Mouse (Mus musculus) CD8-positive naive resting alpha-beta T cell, adult 2 months (primary cell): ENCODE measurements around the gene Slc4a1.

Source experiments
- DNase-seq, 2 experiments: peaks; one replicate each; pipeline ENCODE4 v3.0.0; 2022; ENCODE audit warnings: low read depth in 2 of 2, low spot score in 2 of 2

Slc4a1 gene

GRCm38 (mm10) chr11:102350981-102351523, 15.0 kb downstream of the Slc4a1 start:
- DNase-seq: no peak

DNA sequence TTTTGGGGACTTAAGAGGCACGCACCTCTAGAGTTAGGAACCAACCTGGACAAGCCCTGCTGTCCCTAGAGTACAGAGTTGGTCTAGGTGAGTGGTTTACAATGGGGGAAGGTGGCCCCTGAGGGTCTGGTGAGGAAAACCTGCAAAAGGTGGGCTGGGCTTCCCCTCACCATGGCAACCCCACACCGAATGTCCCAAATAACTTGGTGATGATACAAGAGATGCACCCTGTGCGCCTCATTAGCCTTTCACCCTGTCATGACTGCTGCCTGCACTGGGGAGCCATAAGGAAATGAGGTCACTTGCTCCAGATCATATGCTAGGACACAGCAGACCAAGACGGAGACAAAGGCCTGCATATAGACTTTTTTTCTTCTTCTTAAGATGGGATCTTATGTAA, 15.6 kb downstream of the Slc4a1 start:
- DNase-seq: no peak

DNA sequence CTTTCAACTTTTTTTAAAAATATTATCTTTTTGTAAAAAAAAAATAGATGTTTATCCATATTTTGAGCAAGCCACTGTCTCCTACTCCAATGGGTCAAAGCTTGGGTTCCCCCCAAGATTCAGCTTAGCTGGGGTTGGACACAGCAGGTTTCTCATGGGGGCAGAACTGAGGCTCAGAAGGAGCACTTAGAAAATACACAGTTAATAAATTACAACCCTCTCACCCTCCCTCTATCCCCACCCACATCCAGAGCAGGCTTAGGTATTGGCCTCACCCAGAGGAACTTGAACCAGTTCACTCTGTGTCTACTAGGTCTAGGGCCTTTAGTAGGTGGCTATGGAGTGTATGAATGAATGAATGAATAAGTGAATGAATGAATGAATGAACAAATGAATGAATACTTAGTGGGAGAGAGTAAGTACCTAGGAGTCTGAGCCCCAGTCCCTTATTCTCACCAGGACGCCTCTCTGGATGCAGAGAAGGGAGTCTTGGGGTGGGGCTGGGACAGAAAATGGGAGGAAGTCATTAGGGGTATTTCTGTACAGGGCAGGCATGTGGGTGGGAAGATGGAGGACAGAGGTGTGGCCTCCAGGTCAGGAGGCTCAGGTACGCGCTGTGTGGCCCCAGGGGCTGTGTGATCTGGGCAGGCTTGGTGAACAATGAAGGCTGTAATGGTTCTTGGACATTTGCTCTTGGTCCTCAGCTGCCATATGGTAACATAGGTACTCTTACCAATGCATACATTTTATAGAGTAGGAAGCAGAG, 16.6 kb downstream of the Slc4a1 start:
- no peak for DNase-seq

DNA sequence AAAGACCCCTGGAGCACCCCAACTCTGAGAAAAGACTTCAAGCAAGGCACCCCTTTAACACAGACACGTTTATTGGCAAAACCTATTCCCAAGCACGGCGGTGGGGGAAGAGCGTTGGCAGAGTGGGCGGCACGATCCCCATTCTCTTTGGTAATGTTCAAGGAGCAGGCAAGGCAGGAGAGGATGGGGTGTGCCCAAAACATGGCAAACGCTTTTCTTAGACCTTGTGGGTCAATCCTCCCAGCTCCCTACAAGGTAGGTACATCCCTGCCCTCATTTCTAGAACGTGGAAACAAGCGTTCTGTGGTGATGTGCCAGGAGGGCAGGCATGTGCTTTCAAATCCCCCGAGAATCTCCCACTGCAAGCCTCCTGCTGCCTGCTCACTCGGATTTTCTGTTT, 17.2 kb downstream of the Slc4a1 start:
- no peak for DNase-seq

- DNase-seq: no peak
Measured at GRCm38 (mm10) chr11:102348101-102348585, 17.9 kb downstream of the Slc4a1 start.

GRCm38 (mm10) chr11:102347683-102348082, 18.3 kb downstream of the Slc4a1 start:
- DNase-seq: no peak

DNA sequence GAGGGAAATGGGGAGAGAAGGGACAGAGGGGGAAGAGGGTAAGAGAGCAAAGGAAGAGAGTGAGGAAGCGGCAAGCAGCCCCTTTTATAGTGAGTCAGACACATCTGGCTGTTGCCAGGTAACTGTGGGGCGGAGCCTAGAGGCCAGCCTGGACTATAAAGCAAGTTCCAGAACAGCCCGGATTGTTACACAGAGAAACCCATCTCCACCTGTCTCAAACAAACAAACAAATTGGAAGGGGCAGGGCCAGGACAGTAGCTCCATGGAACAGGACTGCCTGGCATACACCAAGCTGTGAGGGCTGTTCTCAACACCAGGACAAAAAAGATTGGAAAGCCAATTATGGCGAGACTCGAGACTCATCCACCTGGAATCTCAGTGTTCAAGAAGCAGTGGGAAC, 19.1 kb downstream of the Slc4a1 start:
- DNase-seq: no peak

DNA sequence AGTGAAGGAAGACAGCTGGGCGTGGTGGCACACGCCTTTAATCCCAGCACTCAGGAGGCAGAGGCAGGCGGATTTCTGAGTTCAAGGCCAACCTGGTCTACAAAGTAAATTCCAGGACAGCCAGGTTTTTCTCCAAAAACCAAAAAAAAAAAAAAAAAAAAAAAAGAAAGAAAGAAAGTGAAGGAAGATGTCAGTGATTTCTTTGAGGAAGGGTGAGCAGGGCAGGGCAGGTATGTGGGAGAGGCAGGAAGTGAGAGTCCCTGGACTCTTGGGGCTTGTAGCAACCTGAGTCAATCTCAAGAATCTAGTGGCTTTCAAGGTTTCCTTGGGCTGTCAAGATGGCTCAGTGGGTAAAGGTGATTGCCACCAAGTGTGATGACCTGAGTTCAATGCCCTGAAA, 21.5 kb downstream of the Slc4a1 start:
- no peak for DNase-seq

DNA sequence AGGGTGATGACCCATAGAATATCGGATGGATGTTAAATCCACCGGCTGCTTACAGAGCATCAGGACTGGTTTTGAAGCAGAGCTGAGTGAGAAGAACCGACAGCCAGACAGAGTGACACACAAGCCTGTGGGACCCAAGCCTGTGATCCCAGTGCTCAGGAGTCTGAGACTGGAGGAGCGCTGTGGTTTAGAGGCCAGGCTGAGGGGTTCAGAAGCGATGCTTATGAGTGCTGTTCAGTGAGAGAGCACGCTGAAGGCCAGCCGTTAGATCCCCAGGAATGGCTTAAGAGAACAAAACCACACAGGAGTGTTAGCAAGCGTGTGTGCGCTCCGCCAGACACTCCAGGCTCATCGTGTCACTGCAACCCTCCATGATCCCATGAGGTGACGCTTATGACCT, 23.3 kb downstream of the Slc4a1 start:
- no peak for DNase-seq

DNA sequence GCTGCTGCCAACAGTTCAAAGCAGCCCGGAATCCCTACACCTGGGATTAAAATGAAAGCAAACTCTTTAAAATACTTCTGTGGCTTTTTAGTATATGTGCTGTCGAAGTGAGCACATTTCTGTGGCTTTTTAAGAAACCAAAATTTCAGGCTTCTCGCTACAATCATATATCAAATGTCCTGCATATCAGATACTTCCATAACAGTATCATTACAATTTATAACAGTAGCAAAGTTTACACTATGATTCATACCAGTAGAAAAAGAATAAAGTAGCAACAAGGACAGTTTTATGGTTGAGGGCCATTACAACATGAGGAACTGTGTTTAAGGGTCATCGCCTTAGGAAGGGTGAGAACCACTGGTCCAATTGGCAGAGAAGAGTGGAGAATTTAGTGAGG, 24.9 kb downstream of the Slc4a1 start:
- DNase-seq: no peak

- DNase-seq: peak in 1 of 2 experiments; percentile 41
Measured at GRCm38 (mm10) chr11:102339624-102340023, 26.4 kb downstream of the Slc4a1 start.

GRCm38 (mm10) chr11:102339195-102339594, 26.8 kb downstream of the Slc4a1 start:
- no peak for DNase-seq

- DNase-seq: no peak
Measured at GRCm38 (mm10) chr11:102338561-102338960, 27.4 kb downstream of the Slc4a1 start.

DNA sequence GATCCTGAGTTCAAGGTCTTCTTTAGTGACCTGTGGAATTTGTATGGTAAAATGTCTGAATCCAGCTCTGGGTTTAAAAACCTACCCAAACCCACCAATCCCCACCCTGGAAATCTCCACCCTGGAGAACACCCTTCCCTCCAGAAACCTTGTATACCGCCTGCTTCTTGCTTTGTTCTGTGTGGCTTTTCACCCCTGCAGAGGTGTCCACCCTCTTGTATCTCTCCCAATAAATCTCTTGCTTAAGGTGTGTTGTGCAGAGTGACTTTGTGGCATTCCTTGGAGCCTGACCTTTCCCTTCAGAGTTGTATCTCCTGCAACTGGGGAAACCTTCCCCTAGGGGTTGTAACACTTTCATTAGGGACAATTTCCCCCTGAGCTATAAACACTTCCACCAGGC, 28.1 kb downstream of the Slc4a1 start:
- no peak for DNase-seq

GRCm38 (mm10) chr11:102336191-102336590, 29.8 kb downstream of the Slc4a1 start:
- DNase-seq: no peak

DNA sequence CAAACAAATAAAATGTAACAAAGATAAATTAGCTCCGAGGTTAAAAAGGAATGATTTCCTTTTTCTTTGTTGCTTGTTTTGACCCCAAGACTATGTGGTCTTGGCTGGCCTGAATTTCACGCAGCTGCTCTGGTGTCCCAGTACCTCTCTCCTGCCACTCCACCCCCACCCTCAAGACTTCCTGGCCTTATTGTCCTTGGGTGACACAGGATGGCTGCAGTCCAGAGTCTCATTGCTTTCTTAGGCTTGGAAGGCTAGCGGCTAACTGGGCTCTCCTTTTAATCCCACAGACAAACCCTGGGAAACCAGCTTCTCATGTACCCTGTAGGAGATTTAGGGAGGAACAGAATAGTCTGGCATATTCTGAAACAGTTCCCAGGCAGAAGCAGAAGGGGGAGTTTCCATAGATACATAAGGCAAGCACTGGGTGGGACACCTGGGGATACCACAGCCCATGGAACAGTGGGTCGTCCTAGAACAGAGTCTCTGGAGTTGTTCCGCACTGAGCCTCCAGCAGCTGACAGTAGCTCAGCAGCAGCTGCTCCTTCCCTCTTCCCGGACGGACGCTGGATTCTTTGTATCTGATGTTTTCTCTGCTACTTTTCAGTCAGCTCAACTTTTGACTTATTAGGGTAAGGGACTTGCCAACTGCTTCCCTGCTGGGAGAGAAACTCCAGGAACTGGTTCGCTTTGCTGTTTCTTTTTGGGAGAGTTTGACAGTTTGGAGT, 30.9 kb downstream of the Slc4a1 start:
- DNase-seq: no peak

- no peak for DNase-seq
Measured at GRCm38 (mm10) chr11:102334010-102334409, 32.0 kb downstream of the Slc4a1 start.

DNA sequence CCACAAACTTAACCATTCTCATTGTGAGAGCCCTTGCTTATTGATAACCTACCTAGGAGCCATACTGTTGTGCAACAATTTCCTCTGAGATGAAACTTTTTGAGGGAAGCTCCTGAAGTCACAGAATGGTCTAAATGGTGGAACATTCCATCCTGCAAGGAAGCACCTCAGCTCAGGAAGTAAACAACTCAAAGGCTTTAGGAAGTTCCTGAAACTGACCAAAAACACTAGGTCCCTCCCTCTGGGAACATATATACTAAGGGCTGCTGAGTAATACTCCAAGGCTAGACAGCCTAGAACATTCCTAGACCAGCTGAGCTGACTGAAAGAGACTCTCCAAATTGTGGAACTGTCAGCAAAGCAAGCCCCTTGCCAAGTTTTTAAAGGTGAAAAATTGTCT, 32.9 kb downstream of the Slc4a1 start:
- DNase-seq: no peak

DNA sequence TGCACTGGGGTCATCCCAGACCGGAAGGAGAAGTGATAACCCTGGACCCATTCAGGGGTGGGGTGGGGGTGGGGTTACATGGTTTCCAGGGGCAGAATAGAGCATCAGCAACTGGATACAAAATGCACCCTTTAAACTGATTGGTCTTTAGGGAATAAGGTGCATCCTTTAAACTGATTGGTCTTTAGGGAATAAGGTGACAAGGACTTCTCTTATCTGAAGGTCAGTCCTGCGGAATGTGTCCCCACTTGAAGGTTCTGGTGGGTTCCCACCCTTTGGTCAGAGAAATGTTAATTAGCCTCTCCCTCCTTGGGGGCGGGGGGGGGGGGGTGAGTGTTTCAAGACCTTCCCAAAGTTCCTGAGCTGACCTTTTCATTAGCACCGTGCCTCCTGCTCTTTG, 34.2 kb downstream of the Slc4a1 start:
- no peak for DNase-seq

DNA sequence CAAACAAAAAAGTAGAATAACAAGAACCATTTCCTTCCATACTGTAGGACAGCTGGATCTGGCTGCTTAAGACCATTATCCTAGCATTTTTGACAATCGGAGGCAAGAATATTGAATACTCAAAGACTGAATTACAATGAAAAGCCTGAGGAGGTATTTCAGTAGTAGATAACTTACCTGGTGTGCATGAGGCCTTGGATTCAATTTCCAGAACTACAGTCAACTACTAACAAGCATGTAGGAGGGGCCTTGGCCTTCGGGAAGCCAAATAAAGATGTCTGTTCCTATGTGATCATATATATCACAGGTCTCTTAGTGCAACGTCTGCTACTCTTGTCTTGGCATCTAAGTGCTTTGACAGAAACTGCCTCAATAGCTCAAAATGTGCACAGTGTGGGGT, 36.0 kb downstream of the Slc4a1 start:
- no peak for DNase-seq

- no peak for DNase-seq
Measured at GRCm38 (mm10) chr11:102329518-102329917, 36.5 kb downstream of the Slc4a1 start.

- no peak for DNase-seq
Measured at GRCm38 (mm10) chr11:102327839-102328238, 38.2 kb downstream of the Slc4a1 start.
